Mouse (Mus musculus) forebrain, embryonic 12.5 days (tissue): ENCODE data around the gene Syt1. TPM values are rescaled to one million over a fixed set of nuclear protein-coding genes. Genes with fewer than 3 reads are reported as not detected.

Experiments
- ATAC-seq: fragments of 200-750 bp; cut with Nextera tagmentation; 2 replicates; pipeline ENCODE4 v1.8.0; 2017; ENCODE audit warnings: moderate TSS enrichment; ENCODE audit not compliant: low FRiP score
- H3K27ac ChIP-seq: fragments of 300-500 bp; sonication (generic); 2 replicates; pipeline ENCODE4 v1.5.1; 2016; ENCODE audit warnings: mild to moderate bottlenecking
- H3K27me3 ChIP-seq: fragments of 300-500 bp; sonication (generic); 2 replicates; pipeline ENCODE4 v1.6.1; 2016; ENCODE audit warnings: mild to moderate bottlenecking
- H3K36me3 ChIP-seq: fragments of 300-500 bp; sonication (generic); replicated peaks from 2 replicates; pipeline ENCODE4 v1.6.1; 2016; ENCODE audit warnings: mild to moderate bottlenecking
- H3K4me1 ChIP-seq: fragments of 300-500 bp; sonication (generic); 2 replicates; pipeline ENCODE4 v1.6.1; 2016
- H3K4me2 ChIP-seq: fragments of 300-500 bp; sonication (generic); 2 replicates; pipeline ENCODE4 v1.6.1; 2016; ENCODE audit warnings: mild to moderate bottlenecking, moderate library complexity
- H3K4me3 ChIP-seq: fragments of 300-500 bp; sonication (generic); replicated peaks from 2 replicates; pipeline ENCODE4 v1.5.1; 2016; ENCODE audit warnings: mild to moderate bottlenecking
- H3K9ac ChIP-seq: fragments of 300-500 bp; sonication (generic); 2 replicates; pipeline ENCODE4 v1.6.1; 2016; ENCODE audit warnings: mild to moderate bottlenecking
- H3K9me3 ChIP-seq: fragments of 300-500 bp; sonication (generic); 2 replicates; pipeline ENCODE4 v1.6.1; 2016
- WGBS: fragments of 180-500 bp; shearing (Covaris S2); methylation state at CpG from one replicate; pipeline ENCODE4 v1.1.7; 2016; 5-methylcytosine and 5-hydroxymethylcytosine counted together
- polyA plus RNA-seq: library from polyadenylated mRNA; unstranded; fragments of >200 nt; fragmentation: Nextera tagmentation; extraction: Ambion mirVana; gene quantifications from 2 replicates; pipeline ENCODE4 v1.2.1, GENCODE M21; 2016

Syt1 gene
- 33.7 and 36.7 TPM in 2 replicates for polyA plus RNA-seq

- H3K9ac ChIP-seq: peak within 1 kb of the TSS; percentile 72
- no peaks in the 10 kb centered on the region for H3K9me3 ChIP-seq
- peak within 1 kb of the TSS; percentile 80 for H3K27ac ChIP-seq
- peak; percentile 99 for ATAC-seq
- 0 out of 2 replicates have a peak, but pooled peaks cover 3% of the 10 kb centered on the region for H3K27me3 ChIP-seq
- H3K4me3 ChIP-seq: peak within 1 kb of the TSS; percentile 70
- H3K4me2 ChIP-seq: peak within 1 kb of the TSS; percentile 95
- WGBS: under 1% methylated on average over 37 of the region's 37 CpGs
- no peaks in the 10 kb centered on the region for H3K36me3 ChIP-seq
- H3K4me1 ChIP-seq: peaks cover 6% of the 10 kb centered on the region; the same call in 1 of the 2 replicates
Observed at GRCm38 (mm10) chr10:109010241-109011193, at the start of gene Syt1. TSS of gene Syt1 (minus strand) at chr10:109010982.

DNA sequence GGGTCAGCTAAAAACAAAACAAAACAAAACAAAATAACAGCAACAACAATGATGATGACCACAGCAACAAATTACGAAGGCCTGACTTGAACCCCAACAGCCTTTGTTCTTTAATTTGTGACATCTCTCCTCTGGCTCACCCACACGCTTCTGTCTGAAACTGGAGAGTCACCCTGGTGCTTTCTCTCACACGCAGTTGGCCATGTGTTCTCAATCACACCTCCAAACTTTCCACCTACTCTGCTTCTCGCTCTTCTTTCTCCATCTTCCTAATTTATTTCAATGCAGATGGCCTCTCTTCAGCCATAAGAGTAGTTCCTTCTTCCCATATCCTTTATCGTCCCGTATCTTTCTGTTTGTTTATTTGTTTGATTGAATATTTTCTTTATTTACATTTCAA, 45.7 kb upstream of the Syt1 start:
- H3K9me3 ChIP-seq: no peaks in the 10 kb centered on the region
- no peak overlapping the region for H3K27ac ChIP-seq
- no peaks in the 10 kb centered on the region for H3K36me3 ChIP-seq
- no peaks in the 10 kb centered on the region for H3K4me1 ChIP-seq
- H3K4me2 ChIP-seq: no peak overlapping the region
- 91% methylated on average over 6 of the region's 6 CpGs for WGBS
- no peak for ATAC-seq
- H3K9ac ChIP-seq: no peak overlapping the region
- no peaks in the 10 kb centered on the region for H3K27me3 ChIP-seq
- H3K4me3 ChIP-seq: no peak overlapping the region

DNA sequence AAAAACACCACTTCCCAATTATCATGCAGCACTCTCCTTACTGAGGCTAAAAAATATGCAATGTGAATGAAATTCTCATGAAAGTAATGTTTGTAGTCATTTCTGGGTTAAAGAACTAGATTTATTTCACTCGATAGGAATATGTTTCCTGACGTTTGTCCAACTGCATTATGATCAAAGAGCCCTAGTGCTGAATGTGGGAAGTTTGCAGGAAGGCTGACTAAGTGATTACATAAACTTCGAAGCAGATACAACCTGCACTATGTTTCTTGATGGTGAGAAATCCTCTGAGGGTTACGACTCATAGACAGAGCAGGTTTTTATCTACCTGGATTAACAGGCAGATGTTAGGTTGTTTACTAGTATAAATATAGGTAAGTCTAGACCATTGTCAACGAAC, 36.8 kb upstream of the Syt1 start:
- Histone ChIP-seq H3K4me1 (no peaks in the 10 kb centered on the region), H3K9me3 (no peaks in the 10 kb centered on the region), H3K4me3 (no peak overlapping the region), H3K36me3 (no peaks in the 10 kb centered on the region), H3K27ac (no peak overlapping the region), H3K4me2 (no peak overlapping the region), H3K9ac (no peak overlapping the region), H3K27me3 (no peaks in the 10 kb centered on the region)
- WGBS: 85% methylated on average over 5 of the region's 5 CpGs
- no peak for ATAC-seq

DNA sequence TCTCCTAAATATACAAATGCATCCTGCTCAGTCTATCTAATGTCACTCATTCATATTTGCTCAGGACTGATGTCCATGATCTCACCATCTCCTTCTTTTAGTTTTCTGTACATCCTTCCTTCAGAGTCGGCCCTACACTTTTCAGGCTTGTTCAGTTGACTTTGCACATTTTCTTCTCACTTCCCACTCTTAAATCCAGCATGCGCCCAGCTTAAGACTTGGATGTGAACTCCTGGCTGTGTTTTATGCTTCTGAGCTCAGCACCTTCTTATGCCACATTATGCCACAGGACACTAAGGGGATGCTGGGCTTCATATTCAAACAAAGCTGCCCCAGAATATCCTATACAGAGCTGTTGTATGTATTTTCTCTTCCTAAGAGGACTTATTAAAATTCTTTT, 36.2 kb upstream of the Syt1 start:
- Histone ChIP-seq H3K4me1 (no peaks in the 10 kb centered on the region), H3K4me2 (no peak overlapping the region), H3K36me3 (no peaks in the 10 kb centered on the region), H3K9ac (no peak overlapping the region), H3K27ac (no peak overlapping the region), H3K4me3 (no peak overlapping the region), H3K27me3 (no peaks in the 10 kb centered on the region), H3K9me3 (no peaks in the 10 kb centered on the region)
- no peak for ATAC-seq
- 85% methylated on average over 2 of the region's 2 CpGs for WGBS

GRCm38 (mm10) chr10:109011226-109012165, 714 bp upstream of the Syt1 start:
- peak overlapping the region; percentile 44 for H3K9ac ChIP-seq
- no peak overlapping the region for H3K27ac ChIP-seq
- peak; percentile 73 for ATAC-seq

GRCm38 (mm10) chr10:109009831-109010230, 951 bp downstream of the Syt1 start:
- peak overlapping the region; percentile 72 for H3K9ac ChIP-seq
- peaks cover 6% of the 10 kb centered on the region; the same call in 1 of the 2 replicates for H3K4me1 ChIP-seq
- H3K27me3 ChIP-seq: 0 out of 2 replicates have a peak, but pooled peaks cover 3% of the 10 kb centered on the region
- WGBS: 4% methylated on average over 1 of the region's 1 CpGs
- H3K36me3 ChIP-seq: no peaks in the 10 kb centered on the region
- no peaks in the 10 kb centered on the region for H3K9me3 ChIP-seq
- H3K4me2 ChIP-seq: peak overlapping the region; percentile 95
- ATAC-seq: no peak
- peak overlapping the region; percentile 70 for H3K4me3 ChIP-seq
- H3K27ac ChIP-seq: 0 out of 2 replicates have a peak overlapping the region, but pooled peaks have one; percentile 80

More at GRCm38 (mm10) chr10:109011226-109012165, 714 bp upstream of the Syt1 start:
- Histone ChIP-seq H3K4me3 (peak overlapping the region; percentile 70), H3K4me2 (peak overlapping the region; percentile 95), H3K27me3 (0 out of 2 replicates have a peak, but pooled peaks cover 3% of the 10 kb centered on the region), H3K4me1 (peaks cover 6% of the 10 kb centered on the region; the same call in 1 of the 2 replicates), H3K9me3 (no peaks in the 10 kb centered on the region), H3K36me3 (no peaks in the 10 kb centered on the region)
- WGBS: under 1% methylated on average over 28 of the region's 29 CpGs

DNA sequence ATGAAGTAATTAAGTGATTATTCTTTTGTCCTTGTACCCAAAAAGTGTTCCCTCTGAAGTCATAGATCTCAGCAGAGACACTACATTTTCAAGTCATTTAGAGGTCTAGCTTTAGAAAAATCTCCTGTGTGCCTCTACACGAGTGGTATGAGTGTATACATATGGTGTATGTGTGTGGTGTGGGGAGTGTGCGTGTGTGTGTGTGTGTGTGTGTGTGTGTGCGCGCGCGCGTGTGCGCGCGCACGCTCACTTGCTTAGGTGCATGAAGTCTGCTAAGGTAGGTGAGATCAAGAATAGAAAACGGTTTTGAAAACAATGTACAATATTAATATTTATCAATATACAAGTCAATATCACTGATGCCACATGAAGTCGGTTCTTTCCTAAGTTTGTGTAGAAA, 2.3 kb downstream of the Syt1 start:
- Histone ChIP-seq H3K4me1 (peaks cover 6% of the 10 kb centered on the region; the same call in 1 of the 2 replicates), H3K9me3 (no peaks in the 10 kb centered on the region), H3K4me2 (peak overlapping the region; percentile 29), H3K9ac (no peak overlapping the region), H3K27me3 (0 out of 2 replicates have a peak, but pooled peaks cover 3% of the 10 kb centered on the region), H3K4me3 (0 out of 2 replicates have a peak overlapping the region, but pooled peaks have one; percentile 4), H3K27ac (no peak overlapping the region), H3K36me3 (no peaks in the 10 kb centered on the region)
- 96% methylated on average over 13 of the region's 13 CpGs for WGBS
- no peak for ATAC-seq

GRCm38 (mm10) chr10:109003482-109003881, 7.3 kb downstream of the Syt1 start:
- H3K27ac ChIP-seq: no peak overlapping the region
- WGBS: 87% methylated on average over 4 of the region's 4 CpGs
- no peaks in the 10 kb centered on the region for H3K9me3 ChIP-seq
- H3K4me3 ChIP-seq: no peak overlapping the region
- no peak overlapping the region for H3K4me2 ChIP-seq
- ATAC-seq: no peak
- no peaks in the 10 kb centered on the region for H3K27me3 ChIP-seq
- H3K36me3 ChIP-seq: no peaks in the 10 kb centered on the region
- no peaks in the 10 kb centered on the region for H3K4me1 ChIP-seq
- H3K9ac ChIP-seq: no peak overlapping the region

DNA sequence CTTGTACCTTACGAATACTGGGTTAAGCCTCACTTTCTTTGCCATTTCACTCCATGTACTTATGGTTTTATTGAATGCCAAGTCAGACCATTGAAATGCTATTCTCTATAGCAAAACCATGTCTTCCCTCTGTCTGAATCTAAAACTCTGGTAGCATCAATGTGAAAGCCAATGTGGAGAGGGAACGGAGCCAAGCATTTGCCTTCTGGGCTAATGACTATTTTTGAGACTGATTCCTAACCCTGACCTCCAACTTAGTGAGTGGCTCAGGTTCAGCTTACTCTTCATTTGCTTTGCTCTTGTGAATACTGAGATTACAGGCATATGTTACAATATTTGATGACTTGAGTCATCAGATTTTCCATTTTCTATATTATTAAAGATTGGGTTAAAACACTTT, 23.5 kb downstream of the Syt1 start:
- Histone ChIP-seq H3K36me3 (0 out of 2 replicates have a peak, but pooled peaks cover 3% of the 10 kb centered on the region), H3K27ac (no peak overlapping the region), H3K4me3 (no peak overlapping the region), H3K9ac (no peak overlapping the region), H3K4me2 (no peak overlapping the region), H3K4me1 (no peaks in the 10 kb centered on the region), H3K9me3 (no peaks in the 10 kb centered on the region), H3K27me3 (no peaks in the 10 kb centered on the region)
- WGBS: 93% methylated on average over 2 of the region's 2 CpGs
- no peak for ATAC-seq

DNA sequence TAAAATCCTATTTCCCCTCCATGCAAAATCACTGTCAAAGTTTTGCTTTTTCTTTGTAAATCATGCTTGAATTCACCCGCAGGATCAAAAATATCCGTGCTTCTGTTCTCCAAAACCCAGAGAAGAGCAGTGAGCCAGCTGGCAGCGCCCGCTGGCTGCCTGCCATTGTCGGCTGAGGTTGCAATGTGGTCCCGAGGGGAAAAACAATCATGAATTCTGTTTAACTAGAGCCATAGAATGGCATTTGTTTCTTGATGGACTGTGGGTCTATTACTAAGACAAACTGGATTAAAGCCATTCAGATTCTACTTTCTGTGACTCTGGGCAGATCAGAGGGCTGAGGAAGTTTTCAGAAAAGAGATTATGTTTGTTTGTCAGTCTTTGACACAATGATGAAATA, 31.1 kb downstream of the Syt1 start:
- Histone ChIP-seq H3K36me3 (0 out of 2 replicates have a peak, but pooled peaks cover 3% of the 10 kb centered on the region), H3K27ac (no peak overlapping the region), H3K4me2 (no peak overlapping the region), H3K9me3 (no peaks in the 10 kb centered on the region), H3K9ac (no peak overlapping the region), H3K27me3 (no peaks in the 10 kb centered on the region), H3K4me3 (no peak overlapping the region), H3K4me1 (no peaks in the 10 kb centered on the region; the same call in 1 of the 2 replicates)
- WGBS: 30% methylated on average over 6 of the region's 6 CpGs
- ATAC-seq: peak; percentile 34; the same call in 1 of the 2 replicates

DNA sequence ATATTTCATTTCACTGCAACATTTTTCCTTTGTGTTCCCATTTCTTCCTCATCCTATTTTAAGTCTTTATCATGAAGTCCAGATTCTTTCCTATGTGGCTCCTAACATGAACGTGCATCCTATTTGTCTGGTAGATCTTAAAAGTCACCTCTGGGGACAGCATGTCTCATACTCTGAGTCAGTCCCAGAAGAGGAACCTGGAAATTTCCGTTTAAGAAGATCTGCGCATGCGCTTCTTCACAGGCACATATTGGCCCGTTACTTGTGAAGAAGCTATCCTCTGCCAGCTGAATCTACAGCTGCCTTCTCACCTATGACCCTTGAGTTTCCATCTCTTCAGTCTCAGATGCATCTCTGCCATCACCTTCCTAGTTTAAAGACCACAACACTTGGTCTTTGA, 55.8 kb downstream of the Syt1 start:
- no peak overlapping the region for H3K4me2 ChIP-seq
- H3K36me3 ChIP-seq: no peaks in the 10 kb centered on the region
- H3K27me3 ChIP-seq: no peaks in the 10 kb centered on the region
- 96% methylated on average over 5 of the region's 5 CpGs for WGBS
- H3K9me3 ChIP-seq: no peaks in the 10 kb centered on the region
- ATAC-seq: no peak
- no peak overlapping the region for H3K4me3 ChIP-seq
- H3K9ac ChIP-seq: no peak overlapping the region
- no peak overlapping the region for H3K27ac ChIP-seq
- no peaks in the 10 kb centered on the region for H3K4me1 ChIP-seq

GRCm38 (mm10) chr10:108952182-108952581, 58.6 kb downstream of the Syt1 start:
- Histone ChIP-seq H3K36me3 (no peaks in the 10 kb centered on the region), H3K4me3 (no peak overlapping the region), H3K9me3 (no peaks in the 10 kb centered on the region), H3K4me1 (no peaks in the 10 kb centered on the region), H3K27ac (no peak overlapping the region), H3K9ac (no peak overlapping the region), H3K27me3 (no peaks in the 10 kb centered on the region), H3K4me2 (no peak overlapping the region)
- no peak for ATAC-seq
- 89% methylated on average over 8 of the region's 8 CpGs for WGBS
